Mouse (Mus musculus) liver, postnatal 0 days (tissue): ENCODE data around the gene Rnf26.

Experiments
- CTCF ChIP-seq: sonication (generic); IDR thresholded peaks from 2 replicates; pipeline ENCODE4 v1.5.1; 2016; ENCODE audit warnings: antibody characterized with exemption, low read depth
- EP300 ChIP-seq: IDR thresholded peaks from 2 replicates; pipeline ENCODE4 v1.6.1; 2016; ENCODE audit warnings: antibody characterized with exemption, low read depth, mild to moderate bottlenecking

- peak; percentile 79 for TF ChIP-seq CTCF
- TF ChIP-seq EP300: no peak
These were observed 5.7 kb upstream of the Rnf26 start for GRCm38 (mm10) chr9:44119011-44119410.
